Mouse (Mus musculus): ENCODE data around the gene Gcgr.

DNA sequence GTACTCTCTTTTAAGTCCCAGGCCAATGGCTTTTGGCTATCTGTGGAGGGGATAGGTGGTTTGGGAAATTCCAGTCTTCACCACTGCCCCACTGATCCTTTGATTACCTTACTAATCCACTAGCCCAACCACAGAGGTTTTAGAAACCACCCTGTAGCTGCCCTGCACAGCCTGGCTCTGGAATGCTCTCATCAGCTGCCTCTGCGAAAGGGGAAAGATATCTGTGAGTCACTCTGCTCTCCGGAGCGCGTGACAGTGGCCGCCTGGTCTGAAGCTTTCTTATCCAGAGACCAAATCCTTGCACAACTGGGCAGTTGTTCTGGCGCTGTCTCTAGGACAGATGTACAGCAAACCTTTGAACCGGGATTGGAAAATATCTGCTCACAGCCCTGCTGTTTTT, 24.3 kb downstream of the Gcgr start:
- TF ChIP-seq ZC3H11A (IDR thresholded peaks at IDR 0.05; ENCODE audit: borderline replicate concordance, low read depth, low read length) (no peak), HCFC1 (IDR thresholded peaks at IDR 0.05; ENCODE audit: borderline replicate concordance, insufficient read depth, low read length) (no peak), CHD2 (IDR thresholded peaks at IDR 0.05; ENCODE audit: low read depth, low read length) (no peak)
